Mouse (Mus musculus): ENCODE measurements around the gene Styxl1.

Gene Styxl1

DNA sequence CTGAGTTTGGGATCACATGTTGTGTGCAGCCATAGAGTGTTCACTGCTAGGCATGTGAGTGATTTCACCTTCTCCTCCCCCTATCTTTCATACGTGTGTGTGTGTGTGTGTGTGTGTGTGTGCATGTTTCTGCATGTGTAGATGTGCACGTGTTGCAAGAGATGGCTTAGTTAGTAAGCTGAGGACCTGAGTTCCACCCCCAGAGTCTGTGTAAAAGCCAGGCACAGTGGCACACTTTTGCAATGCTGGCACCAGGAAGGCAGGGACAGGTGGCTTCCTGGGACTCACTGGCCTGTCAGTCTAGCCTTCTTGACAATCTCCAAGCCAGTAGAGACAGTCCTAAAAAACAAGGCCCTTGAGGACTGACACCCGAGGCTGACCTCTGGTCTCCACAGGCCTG is 13.2 kb downstream of the Styxl1 start:
- DNase-seq (ENCODE audit: low spot score): no peak

- peak; percentile 52 for DNase-seq (ENCODE audit: low spot score)
Measured at GRCm38 (mm10) chr5:135763526-135763925, 14.7 kb downstream of the Styxl1 start.

- DNase-seq (ENCODE audit: low spot score): no peak
Measured at GRCm38 (mm10) chr5:135761881-135762280, 16.3 kb downstream of the Styxl1 start.

DNA sequence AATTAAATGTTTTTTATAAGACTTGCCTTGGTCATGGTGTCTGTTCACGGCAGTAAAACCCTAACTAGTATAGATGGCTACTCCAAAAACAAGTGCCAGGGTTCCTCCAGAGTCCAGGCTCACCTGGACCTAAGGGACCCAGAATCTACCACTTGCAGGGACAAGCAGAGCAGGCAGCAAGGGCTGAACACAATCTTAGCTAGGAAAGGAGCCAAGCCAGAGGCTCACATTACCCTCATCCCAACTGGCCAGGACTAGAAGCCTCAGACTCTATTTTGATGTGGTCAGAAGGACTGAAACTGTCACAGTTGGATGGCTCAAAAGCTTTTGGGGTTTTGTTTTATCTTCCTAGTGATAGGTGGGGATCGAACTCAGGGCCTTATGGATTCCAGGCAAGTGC is 26.6 kb downstream of the Styxl1 start:
- no peak for DNase-seq (ENCODE audit: low spot score)

DNA sequence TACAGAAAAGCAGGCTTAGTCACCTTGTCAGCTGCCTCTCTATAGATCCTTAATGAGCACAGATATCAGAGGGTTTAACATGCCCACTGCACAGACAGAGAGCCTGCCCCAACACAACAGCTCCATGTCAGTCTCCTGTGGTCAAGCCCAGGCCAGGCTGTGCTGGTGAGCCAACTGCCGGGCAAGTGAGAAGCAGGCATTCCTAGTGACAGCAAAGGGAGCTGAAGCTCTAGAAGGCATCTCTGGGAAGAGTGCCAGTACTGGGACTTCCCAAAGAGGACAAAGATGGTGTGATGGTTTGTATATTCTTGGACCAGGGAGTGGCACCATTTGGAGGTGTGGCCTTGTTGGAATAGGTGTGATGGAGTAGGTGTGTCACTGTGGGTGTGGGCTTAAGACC is 27.1 kb downstream of the Styxl1 start:
- DNase-seq (ENCODE audit: low spot score): no peak

DNA sequence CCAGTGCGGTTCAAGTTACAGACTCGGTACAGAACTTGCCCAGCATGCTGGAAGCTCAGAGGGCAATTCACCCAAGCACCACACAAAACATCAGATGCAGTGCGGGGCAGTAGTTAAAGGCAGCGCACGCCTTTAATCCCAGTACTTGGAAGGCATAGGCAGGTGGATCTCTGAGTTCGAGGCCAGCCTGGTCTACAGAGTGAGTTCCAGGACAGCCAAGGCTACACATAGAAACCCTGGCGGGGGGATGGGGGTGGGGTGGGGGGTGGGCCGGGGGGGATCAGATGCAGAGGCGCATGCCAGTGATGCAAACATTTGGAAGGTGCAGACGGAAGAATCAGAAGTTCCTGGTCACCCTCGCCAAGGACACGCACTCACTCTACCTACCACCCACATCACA is 33.4 kb downstream of the Styxl1 start:
- DNase-seq (ENCODE audit: low spot score): no peak

DNA sequence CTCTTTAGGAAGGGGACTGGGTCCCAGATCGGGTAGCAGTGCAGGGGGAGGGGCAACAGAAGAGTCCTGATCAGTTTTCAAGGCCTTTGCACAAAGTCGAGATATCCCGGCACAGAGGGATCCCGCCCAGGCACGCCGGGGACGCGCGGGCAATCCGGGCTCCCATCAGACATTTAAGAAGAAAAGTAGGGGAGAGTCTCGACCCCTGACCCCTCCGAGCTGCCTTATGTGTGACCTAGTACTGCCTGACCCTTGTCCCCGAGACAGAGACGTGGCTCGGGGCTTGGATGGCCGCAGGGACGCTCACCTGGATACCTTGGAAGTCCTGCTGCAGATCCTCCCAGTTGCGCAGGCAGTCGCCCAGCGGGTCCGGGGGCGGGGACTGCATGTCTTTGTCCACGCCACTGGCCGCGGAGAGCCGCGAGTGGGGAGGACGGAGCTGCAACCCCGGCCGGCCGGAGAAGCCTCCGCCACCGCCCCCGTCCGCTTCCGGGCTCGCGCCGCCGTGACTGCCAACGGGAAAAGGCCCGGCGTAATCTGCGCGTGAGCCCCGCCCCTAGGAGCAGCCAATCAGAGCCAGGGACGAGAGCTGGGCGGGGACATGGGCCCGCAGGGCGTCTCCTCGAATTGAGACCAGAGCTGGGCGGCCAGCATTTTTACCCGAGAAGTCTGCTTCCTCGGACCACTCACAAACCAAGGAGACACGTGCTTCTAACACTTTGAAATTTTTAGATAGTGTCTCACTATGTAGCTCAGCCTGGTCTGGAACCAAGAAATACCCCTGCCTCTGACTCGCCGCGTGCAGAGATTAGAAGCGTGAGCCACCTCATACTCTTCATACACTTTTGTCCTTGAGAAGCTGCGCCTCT is 34.2 kb downstream of the Styxl1 start, which contains the start of gene Tmem120a:
Tmem120a (minus strand) TSS at position 708 of the 869 bp plus-strand sequence.
- peak; percentile 88 for DNase-seq (ENCODE audit: low spot score)

GRCm38 (mm10) chr5:135742941-135743740 is 35.0 kb downstream of the Styxl1 start:
- no peak for DNase-seq (ENCODE audit: low spot score)

DNA sequence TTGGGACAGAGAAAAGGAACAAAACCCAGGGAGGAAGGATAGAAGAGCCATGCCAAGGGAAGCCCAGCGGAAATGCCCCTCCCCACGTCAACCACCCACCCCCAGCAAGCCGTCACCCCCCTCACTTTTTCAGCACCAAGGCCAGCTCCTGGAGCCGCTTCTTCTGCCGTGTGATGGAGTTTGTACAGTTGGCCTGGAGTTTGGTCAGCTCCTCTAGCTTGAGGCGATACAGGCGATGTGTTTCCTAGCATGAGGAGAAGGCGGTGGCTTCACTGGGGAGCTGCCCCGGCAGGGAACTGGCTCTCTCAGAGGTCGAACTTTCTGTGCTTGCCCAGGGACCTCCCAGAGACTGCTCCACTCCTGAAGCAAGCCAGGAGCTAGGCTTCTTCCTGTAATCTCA is 36.0 kb downstream of the Styxl1 start:
- peak; percentile 11 for DNase-seq (ENCODE audit: low spot score)

GRCm38 (mm10) chr5:135738266-135738665 is 39.9 kb downstream of the Styxl1 start:
- no peak for DNase-seq (ENCODE audit: low spot score)

DNA sequence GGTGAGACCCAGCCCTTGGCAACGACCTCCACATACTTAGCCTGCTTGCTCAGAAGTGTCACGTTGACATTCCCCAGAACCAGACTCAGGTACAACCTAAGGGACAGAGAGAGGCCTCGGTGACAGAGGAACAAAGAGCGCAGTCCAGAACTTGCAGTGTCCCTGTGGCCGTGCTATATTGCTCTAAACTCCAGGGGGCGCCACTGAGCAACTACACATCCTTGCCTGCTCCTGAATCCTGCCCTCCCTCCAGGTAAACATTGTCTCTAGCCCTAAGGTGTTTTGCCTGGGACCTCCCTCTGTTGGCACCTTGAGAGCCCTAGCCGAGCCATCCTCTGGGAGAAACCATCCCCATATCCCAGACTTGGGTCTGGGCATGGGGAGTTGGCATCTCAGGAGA is 41.0 kb downstream of the Styxl1 start:
- DNase-seq (ENCODE audit: low spot score): peak; percentile 26

DNA sequence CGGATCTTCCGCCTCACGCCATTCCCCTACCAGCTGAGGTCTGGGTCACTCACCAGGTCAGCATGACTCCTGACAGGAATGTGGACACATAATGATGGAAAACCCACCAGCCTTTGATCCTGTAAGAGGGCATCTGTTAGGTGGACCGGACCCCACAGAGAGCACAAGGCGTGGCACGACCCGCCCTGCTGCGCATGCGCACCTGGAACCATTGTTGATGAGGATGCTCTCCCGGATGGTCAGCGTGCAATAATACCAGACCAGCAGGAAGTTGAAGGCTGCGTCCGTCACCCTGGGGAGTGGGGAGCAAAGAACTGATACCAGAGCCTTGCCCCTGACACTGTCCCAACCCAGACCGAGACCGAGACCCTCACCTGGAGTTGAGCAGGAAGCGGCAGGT is 41.6 kb downstream of the Styxl1 start:
- no peak for DNase-seq (ENCODE audit: low spot score)

- no peak for DNase-seq (ENCODE audit: low spot score)
Measured at GRCm38 (mm10) chr5:135735741-135736140, 42.4 kb downstream of the Styxl1 start.

DNA sequence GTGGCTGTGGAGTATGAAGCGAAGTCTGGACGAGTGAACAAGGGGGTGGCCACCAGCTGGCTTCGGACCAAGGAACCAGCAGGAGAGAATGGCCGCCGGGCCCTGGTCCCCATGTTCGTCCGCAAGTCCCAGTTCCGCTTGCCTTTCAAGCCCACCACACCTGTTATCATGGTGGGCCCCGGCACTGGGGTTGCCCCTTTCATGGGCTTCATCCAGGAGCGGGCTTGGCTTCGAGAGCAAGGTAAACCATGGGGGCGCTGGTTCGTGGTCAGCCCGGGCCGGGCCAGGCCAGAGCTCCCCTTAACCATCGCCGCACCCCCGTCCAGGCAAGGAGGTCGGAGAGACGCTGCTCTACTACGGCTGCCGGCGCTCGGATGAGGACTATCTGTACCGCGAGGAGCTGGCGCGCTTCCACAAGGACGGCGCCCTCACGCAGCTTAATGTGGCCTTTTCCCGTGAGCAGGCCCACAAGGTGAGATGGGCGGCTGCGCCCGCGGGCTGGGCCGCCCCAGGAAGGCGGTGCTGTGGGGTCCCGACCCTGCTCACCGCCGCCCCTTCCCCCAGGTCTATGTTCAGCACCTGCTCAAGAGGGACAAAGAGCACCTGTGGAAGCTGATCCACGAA is 44.0 kb downstream of the Styxl1 start:
- DNase-seq (ENCODE audit: low spot score): no peak

DNA sequence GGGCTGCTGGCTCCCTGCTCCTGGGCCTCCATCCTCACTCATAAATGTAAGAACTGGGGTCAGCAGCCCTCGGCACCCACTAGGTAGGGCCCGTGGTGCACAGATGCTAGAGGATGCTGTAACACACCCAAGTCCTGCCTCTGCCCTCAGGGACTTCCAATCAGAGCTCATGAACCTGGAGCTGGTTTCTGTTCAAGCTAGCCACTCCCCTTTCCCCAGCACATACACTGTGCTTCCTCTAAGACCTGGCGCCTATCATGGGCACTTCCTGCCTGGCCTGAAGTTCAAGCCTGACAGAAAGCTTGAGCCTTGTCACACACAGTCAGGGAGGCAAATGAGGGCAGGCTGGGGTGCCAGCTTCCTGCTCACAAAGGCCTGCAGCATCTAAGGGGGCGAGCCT is 45.1 kb downstream of the Styxl1 start:
- no peak for DNase-seq (ENCODE audit: low spot score)

DNA sequence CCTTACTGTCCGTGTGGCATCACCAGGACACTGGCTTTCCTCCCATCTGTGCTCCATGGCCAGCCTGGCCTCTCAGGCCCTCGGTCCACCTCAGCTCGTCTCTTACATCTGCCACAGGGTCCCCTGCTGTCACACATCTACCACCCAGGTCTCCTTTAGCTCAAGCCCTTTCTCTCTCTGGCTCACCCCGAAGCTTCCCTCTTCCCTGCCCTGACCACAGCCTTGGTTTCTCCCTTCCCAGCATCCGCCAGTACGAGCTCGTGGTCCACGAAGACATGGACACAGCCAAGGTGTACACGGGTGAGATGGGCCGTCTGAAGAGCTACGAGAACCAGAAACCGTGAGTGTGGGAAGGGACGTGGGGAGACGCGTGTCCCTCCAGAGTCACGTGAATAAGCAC is 46.9 kb downstream of the Styxl1 start:
- DNase-seq (ENCODE audit: low spot score): no peak

GRCm38 (mm10) chr5:135730916-135731315 is 47.3 kb downstream of the Styxl1 start:
- DNase-seq (ENCODE audit: low spot score): no peak

DNA sequence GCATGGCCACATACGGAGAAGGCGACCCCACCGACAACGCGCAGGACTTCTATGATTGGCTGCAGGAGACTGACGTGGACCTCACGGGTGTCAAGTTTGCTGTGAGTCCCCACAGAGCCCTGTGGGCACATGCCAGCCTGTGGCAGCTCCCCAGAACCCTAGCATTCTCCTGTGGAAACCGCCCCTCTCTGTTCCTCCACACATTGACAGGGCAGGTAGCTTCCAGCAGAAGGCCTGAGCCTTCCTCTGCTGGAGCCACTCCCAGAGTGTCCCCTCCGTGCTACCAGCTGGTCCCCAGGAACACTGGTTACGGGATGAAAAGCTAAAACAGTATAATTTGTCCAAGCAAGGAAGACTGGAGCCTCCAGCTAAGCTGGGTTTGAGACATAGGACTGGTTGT is 47.9 kb downstream of the Styxl1 start:
- no peak for DNase-seq (ENCODE audit: low spot score)

GRCm38 (mm10) chr5:135729351-135729750 is 48.8 kb downstream of the Styxl1 start:
- DNase-seq (ENCODE audit: low spot score): no peak

DNA sequence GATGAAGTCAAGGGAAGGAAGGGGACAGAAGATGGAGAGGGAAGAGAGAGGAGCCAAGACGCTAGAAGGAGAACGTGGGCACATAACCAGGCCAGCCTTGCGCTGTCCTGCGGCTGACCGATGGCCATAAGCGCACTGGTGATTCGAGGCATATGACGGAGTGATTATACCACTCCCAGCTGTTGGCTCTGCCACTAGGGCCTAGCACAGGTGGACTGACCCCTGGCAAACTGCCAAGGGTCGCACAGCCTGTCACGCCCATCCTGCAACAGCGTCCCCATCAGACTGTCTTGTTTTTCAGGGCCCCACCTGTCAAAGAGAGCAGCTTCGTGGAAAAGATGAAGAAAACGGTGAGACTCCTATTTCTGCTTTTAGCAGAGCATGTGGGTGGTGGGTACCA is 49.8 kb downstream of the Styxl1 start:
- DNase-seq (ENCODE audit: low spot score): no peak

GRCm38 (mm10) chr5:135727871-135728270 is 50.3 kb downstream of the Styxl1 start:
- DNase-seq (ENCODE audit: low spot score): no peak

DNA sequence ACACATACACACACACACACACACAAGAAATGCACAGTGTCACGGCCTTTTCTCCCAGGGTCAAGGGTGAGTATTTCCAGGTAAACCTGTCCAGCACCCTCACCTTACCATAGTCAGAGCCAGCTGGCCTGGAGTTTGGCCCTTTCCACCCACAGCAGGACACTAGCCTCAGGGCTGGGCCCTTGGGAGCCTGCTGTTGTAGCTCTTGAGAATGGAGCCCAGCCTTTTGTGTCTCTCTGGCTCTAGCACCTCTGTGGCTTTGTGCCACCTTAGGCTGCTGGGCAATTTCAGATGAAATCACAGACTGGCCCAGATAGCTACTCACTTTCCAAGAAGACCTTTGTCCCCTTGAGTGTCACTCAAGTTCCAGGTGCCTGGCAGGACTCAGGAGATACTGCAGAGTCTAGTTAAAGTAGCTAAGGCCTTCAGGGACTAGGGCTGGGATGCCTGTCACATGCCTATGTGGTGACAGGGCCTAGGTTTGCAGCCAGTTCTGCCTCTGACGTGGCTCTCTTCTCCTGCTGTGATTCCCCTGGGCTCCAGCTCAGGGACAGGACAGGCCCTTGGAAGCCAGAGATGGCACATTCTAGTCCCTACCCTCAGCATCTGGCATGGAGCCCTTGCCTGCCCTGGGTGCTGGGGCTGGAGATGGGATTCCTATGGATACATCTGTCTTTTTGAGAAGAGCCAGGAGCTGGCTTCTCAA is 51.4 kb downstream of the Styxl1 start:
- DNase-seq (ENCODE audit: low spot score): no peak

Measured in c-Kit-positive CD71-positive TER-119-positive erythroid progenitor cells, embryonic 14.5 days (primary cell).